Mouse (Mus musculus): Measurements from ENCODE around the gene Fance. TPM values are rescaled to one million over a fixed set of nuclear protein-coding genes. Genes with fewer than 3 reads are reported as not detected.

The Fance gene
- polyA plus RNA-seq, 3 experiments from 2014 or later: 3.2 to 8.3 (median 6.6) TPM

Other genes with a start within 250 kb of the Fance start
- 1 to 10 TPM; 1.8 to 1.9 (median 1.8) TPM for gene Tcp11, start 232.9 kb upstream of the Fance start, polyA plus RNA-seq (2017; shearing (Covaris generic))
- gene Scube3, start 171.4 kb upstream of the Fance start, polyA plus RNA-seq (2017; shearing (Covaris generic)): not detected
- 1 to 10 TPM; 3.1 to 7.8 (median 6.2) TPM for gene Zfp523, start 136.4 kb upstream of the Fance start, polyA plus RNA-seq (2017; shearing (Covaris generic))
- 10 to 100 TPM; 29.7 to 51.9 (median 32.8) TPM for gene Def6, start 105.7 kb upstream of the Fance start, polyA plus RNA-seq (2017; shearing (Covaris generic))
- gene Ppard, start 80.8 kb upstream of the Fance start, polyA plus RNA-seq (2017; shearing (Covaris generic)): 1 to 10 TPM; 2.5 to 3.8 (median 3.8) TPM
- gene Rpl10a, start 15.0 kb downstream of the Fance start, polyA plus RNA-seq (2017; shearing (Covaris generic)): 100 to 1,000 TPM; 514 to 941 (median 691) TPM
- gene Tead3, start 37.3 kb downstream of the Fance start, polyA plus RNA-seq (2017; shearing (Covaris generic)): not detected
- under 1 TPM in 2 of 3 experiments, not detected in 1; 0.24 to 0.39 TPM for gene Tulp1, start 51.7 kb downstream of the Fance start, polyA plus RNA-seq (2017; shearing (Covaris generic))
- 10 to 100 TPM; 19.3 to 24.5 (median 20.4) TPM for gene Fkbp5, start 204.0 kb downstream of the Fance start, polyA plus RNA-seq (2017; shearing (Covaris generic))
- under 1 TPM in 2 of 3 experiments, not detected in 1; 0.46 to 0.78 TPM for gene Armc12, start 217.3 kb downstream of the Fance start, polyA plus RNA-seq (2017; shearing (Covaris generic))
- gene Clpsl2, start 235.9 kb downstream of the Fance start, polyA plus RNA-seq (2017; shearing (Covaris generic)): not detected
- not detected for gene Clps, start 247.2 kb downstream of the Fance start, polyA plus RNA-seq (2017; shearing (Covaris generic))